Mouse (Mus musculus) cerebellum, adult 11-12 months (tissue): ENCODE measurements around the gene Prr29.
"Not testable (repeated sequence)": the region's sequence is repeated elsewhere in the genome, so short reads cannot be mapped to it uniquely, and the experiment has no call there.

ENCODE experiments used
- DNase-seq: peaks from one replicate; pipeline ENCODE4 v3.0.0; 2022

Gene Prr29

GRCm38 (mm10) chr11:106355382-106356128 lies 9.7 kb upstream of the Prr29 start:
- peak; percentile 78 for DNase-seq

DNA sequence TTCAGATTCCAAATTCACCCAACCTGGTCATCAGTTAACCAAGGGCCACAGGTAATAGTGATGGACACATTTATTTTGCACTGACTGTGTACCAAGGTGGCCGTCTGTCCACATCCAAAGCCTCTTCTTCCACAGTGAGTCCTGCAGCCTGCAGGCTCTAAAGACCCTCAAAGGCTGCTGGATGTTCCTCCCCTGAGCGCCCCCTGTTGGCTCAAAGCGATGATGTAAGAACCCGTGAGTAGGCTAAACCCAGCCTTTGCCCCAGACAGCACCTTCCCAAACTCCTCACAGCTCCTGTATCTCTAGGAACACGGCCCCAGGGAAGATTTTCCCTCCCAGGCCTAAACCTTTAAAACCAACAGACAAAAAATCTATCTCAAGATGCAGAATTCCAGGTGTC lies 5.9 kb upstream of the Prr29 start:
- DNase-seq = no peak

DNA sequence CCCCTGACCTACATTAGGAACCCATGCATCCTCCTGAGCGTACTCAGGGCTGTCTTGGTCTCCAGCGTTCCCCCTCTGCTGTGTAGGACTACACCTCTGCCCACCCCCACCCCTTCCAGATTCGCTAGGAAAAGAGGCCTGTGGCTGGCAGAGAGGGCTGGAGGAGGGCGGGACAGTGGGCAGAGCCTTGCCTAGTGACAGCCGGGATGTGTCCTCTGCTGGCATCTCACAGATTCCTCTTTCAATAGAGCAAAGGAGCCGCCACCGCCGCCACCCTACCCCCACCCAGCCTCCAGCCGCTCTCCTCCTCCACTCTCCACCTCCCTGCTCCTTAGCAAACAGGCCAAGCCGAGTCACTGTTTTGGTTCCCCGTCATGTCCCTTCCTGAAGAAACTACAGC lies 560 bp upstream of the Prr29 start:
- no peak for DNase-seq

- peak; percentile 55 for DNase-seq
Measured at GRCm38 (mm10) chr11:106366316-106366715, 1.0 kb downstream of the Prr29 start.

GRCm38 (mm10) chr11:106373998-106374397 lies 8.7 kb downstream of the Prr29 start:
- no peak for DNase-seq

- no peak for DNase-seq
Measured at GRCm38 (mm10) chr11:106374559-106374958, 9.3 kb downstream of the Prr29 start.

DNA sequence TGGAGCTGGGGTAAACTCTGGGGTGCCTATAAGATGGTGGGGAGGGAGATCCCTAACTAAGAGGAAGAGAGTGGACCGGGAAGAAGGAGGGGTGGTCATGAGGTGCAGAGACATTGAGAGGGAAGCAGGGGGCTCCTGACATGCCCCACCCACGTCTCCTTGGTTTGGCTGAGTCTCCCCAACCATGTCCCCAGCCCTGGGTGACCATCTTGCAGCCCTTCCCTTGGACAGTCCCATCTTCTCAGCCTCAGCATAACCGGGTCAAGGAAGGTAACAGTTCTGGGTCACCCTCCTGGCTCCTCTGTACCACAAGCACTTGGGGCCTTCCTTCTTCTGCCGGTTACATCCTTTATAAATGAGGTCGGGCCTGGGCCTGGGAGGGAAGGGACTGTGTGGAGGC lies 9.7 kb downstream of the Prr29 start:
- DNase-seq = no peak

GRCm38 (mm10) chr11:106381011-106381410 lies 15.7 kb downstream of the Prr29 start:
- DNase-seq = no peak

DNA sequence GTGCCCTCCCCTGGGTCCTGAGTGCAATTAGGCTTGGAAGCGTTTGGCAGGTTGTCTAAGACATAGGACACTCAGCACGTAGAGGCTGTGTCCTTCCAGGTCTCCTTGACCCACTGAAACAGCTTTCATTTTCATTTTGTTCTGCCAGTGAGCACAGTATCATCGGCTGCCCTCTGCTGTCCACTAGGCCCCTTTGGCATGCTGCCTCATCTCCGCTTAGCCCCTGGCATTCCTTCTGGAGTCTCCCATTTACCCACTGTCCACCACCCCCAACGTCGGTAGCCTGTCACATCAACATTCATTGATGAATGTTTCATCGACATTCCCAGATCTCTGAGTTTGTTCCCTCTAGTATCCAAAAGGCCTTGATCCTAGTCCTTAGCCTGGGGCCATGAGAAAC lies 16.6 kb downstream of the Prr29 start:
- DNase-seq = no peak

DNA sequence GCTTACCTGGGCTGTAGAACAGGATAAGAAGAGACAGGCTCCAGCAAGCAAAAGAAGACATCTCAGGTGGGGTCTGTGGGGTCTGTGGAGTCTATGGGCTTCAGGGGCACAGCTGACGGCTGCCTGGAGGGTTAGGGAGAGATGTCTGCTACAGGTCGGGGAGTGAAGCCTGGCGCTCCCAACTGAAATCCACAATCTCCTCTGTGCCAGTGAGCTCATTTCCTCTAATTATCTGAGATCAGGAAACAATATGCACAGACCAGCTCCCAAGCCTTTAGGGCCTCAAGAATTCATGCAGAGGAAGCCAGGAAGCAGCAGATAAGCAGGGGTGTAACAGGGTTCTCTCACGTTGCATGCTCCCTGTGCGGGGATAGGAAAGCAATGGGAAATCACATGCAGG lies 17.2 kb downstream of the Prr29 start:
- no peak for DNase-seq

DNA sequence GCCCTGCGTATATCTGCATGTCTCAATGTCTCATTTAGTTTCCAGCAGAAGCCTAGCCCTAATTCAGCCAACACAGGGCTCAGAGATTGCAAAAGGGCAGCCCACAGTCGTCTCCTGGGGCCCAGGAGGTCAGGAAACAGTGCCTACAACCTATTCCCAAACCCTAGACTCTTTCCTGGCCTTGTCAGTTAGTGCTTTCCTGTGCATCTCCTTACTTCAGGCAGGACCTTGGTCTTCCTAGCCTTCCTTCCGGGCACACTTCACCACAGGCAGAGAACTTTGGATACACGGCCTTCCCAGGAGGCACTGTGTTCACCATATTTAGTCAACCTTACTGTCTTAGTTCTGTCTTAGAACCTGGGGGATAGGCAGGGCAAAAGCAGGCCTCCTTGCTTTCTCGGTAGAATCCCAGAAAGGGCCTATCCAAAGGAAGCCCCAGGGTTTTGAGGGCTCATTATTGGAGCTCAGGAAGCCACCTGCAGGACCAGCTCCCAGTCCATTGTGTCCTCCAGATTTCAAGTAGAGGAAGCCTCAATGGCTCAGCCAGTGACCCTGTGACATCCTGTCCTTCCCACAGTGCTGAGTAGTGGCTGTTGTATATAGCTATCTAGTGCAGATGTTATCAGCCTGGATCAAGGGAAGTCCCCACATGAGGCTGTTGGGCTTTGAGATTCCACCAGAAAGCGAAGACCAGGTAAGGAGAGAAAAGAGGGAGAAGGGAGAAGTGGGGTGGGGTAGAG lies 17.9 kb downstream of the Prr29 start:
- no peak for DNase-seq

DNA sequence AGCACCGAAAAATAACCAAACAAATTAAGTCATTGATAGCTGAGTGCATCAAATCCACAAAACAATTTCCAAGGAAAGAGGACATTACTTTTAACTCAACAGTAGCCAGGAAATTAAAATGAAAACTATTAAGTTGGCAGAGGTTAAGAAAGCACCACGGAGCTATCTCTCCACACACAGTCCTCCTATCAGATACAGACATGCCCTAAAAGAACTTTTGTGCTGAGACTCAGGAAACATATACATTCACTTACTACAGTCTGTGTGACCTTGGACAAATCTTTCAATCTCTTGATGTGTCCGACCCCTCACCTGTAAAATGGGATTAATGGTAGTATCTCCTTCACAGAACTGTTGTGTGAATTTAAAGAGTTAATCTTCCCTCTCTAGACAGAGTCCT lies 21.1 kb downstream of the Prr29 start:
- DNase-seq = no peak

GRCm38 (mm10) chr11:106387020-106387419 lies 21.7 kb downstream of the Prr29 start:
- no peak for DNase-seq

DNA sequence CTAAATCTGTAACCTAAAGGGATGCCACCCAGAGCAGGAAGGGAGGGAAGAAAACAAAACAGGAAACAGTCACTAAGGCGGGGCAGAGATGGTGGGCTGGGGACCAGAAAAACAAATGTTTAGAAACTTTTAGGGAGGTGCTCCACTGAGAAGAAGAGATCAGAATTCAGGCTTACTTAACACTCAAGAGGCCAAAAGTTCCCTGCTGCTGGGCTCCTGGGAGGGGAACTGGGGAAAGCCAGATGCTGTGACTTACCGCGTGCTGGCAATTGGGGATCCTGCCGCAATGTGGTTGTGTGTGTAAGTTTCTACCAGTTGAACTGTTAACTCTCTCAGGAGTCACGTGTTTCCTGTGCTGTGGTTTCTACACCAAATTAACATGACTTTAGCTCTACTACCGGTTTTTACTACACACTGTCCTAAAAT lies 22.5 kb downstream of the Prr29 start, which contains the start of gene Icam2:
Gene Icam2 (minus strand): TSS at position 285 of the 426 bp plus-strand sequence.
- no peak for DNase-seq

GRCm38 (mm10) chr11:106389611-106390010 lies 24.3 kb downstream of the Prr29 start:
- DNase-seq = no peak

DNA sequence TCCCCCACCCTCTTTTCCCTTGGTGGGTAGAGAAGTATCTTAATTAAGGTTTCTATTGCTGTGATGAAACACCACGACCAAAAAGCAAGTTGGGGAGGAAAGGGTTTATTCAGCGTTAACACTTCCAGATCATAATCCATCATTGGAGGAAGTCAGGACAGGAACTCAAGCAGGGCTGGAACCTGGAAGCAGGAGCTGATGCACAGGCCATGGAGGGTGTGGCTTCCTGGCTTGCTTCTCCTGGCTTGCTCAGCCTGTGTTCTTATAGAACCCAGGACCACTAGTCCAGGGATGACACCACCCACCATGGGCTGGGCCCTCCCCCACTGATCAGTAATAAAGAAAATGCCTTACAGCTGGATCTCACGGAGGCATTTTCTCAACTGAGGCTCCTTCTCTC lies 25.5 kb downstream of the Prr29 start:
- DNase-seq = no peak

GRCm38 (mm10) chr11:106391546-106392188 lies 26.4 kb downstream of the Prr29 start:
- peak; percentile 52 for DNase-seq

- no peak for DNase-seq
Measured at GRCm38 (mm10) chr11:106392597-106393330, 27.5 kb downstream of the Prr29 start.

DNA sequence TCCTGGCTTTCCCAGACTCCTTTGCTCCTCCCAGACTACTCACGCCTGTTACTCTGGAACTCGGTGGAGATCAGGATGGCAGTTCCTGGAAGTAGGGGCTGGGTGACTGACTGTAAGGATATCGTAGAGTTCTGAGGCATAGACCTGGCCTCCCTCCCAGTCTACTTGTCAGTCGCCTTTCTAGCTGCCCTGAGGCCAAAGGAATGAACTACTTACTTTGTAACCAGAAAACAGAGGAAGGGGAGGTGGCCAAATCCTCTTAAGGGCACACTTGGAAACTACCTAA lies 28.0 kb downstream of the Prr29 start:
- no peak for DNase-seq

- DNase-seq = not testable (repeated sequence)
Measured at GRCm38 (mm10) chr11:106394055-106394454, 28.8 kb downstream of the Prr29 start.

DNA sequence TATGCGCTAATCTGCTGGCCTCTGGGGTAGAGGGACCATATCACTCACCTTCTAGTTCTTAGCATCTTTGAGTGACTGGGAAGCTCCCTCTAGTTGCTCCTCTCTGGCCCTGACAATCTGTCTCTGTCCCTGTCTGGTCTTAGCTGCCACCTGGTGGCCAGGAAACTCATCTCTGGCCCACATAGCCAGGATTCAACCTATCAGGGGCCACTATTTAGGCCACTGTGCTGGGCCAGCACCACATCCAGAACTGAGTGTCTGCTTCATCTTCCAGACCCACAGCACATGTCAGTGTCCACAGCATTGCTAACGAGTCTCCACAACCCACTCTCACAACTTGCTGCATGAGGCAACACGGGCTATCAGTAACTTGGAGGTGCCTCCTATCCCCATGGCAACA lies 32.4 kb downstream of the Prr29 start:
- DNase-seq = peak; percentile 18

- DNase-seq = no peak
Measured at GRCm38 (mm10) chr11:106398481-106398880, 33.2 kb downstream of the Prr29 start.

DNA sequence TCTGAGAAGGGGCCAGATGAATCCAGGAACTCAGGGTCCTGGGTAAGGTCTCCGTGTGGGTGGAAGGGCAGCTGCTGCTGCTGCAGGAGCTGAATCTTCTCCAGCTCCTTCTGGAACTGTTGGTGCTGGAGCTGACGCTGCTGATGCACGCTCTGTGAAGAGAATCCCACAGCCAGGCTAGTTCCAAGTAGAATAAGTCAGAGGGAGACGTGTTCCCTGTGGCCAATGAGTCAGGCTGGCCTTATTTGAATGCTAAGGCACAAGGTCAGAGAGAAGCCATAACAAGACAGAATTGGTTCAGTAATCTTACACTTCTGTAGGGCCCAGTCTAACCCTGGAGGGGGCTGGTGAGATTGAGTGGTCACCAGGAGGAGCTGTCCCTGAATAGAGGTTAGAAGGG lies 44.7 kb downstream of the Prr29 start:
- DNase-seq = no peak
